Mouse (Mus musculus) c-Kit-positive CD71-positive TER-119-negative erythroid progenitor cells, embryonic 14.5 days (primary cell): Measurements from ENCODE around the gene Srrm3.

Experiments used
- DNase-seq: peaks from one replicate; pipeline ENCODE4 v3.0.0-alpha.2; 2013; ENCODE audit warnings: low read depth

Gene Srrm3

GRCm38 (mm10) chr5:135806555-135807262 lies at the start of gene Srrm3:
Gene Srrm3, plus strand, starts transcription at chr5:135806890.
- peak; percentile 86 for DNase-seq

GRCm38 (mm10) chr5:135761881-135762280 lies 44.8 kb upstream of the Srrm3 start:
- no peak for DNase-seq

GRCm38 (mm10) chr5:135763526-135763925 lies 43.2 kb upstream of the Srrm3 start:
- DNase-seq = peak; percentile 43

GRCm38 (mm10) chr5:135764971-135765370 lies 41.7 kb upstream of the Srrm3 start:
- DNase-seq = no peak

- DNase-seq = no peak
Observed at GRCm38 (mm10) chr5:135772519-135772918, 34.2 kb upstream of the Srrm3 start.

- no peak for DNase-seq
Observed at GRCm38 (mm10) chr5:135776546-135776945, 30.1 kb upstream of the Srrm3 start.

- DNase-seq = no peak
Observed at GRCm38 (mm10) chr5:135777796-135778470, 28.8 kb upstream of the Srrm3 start, which contains the start of gene Styxl1. Gene Styxl1, minus strand, starts transcription at chr5:135778385.

- peak; percentile 100 for DNase-seq
Observed at GRCm38 (mm10) chr5:135778471-135779445, 27.9 kb upstream of the Srrm3 start, which contains the start of gene Mdh2. Gene Mdh2, plus strand, starts transcription at chr5:135778480.

GRCm38 (mm10) chr5:135780331-135780730 lies 26.4 kb upstream of the Srrm3 start:
- no peak for DNase-seq

GRCm38 (mm10) chr5:135782901-135783300 lies 23.8 kb upstream of the Srrm3 start:
- no peak for DNase-seq

- peak; percentile 51 for DNase-seq
Observed at GRCm38 (mm10) chr5:135793996-135794858, 12.5 kb upstream of the Srrm3 start.

GRCm38 (mm10) chr5:135794859-135795181 lies 11.9 kb upstream of the Srrm3 start:
- no peak for DNase-seq

- DNase-seq = no peak
Observed at GRCm38 (mm10) chr5:135799746-135800145, 6.9 kb upstream of the Srrm3 start.

- DNase-seq = no peak
Observed at GRCm38 (mm10) chr5:135800927-135801326, 5.8 kb upstream of the Srrm3 start.

GRCm38 (mm10) chr5:135802641-135803040 lies 4.0 kb upstream of the Srrm3 start:
- no peak for DNase-seq

GRCm38 (mm10) chr5:135803135-135803534 lies 3.6 kb upstream of the Srrm3 start:
- no peak for DNase-seq

- no peak for DNase-seq
Observed at GRCm38 (mm10) chr5:135803676-135804075, 3.0 kb upstream of the Srrm3 start.

GRCm38 (mm10) chr5:135804735-135805134 lies 2.0 kb upstream of the Srrm3 start:
- DNase-seq = no peak

GRCm38 (mm10) chr5:135807263-135807637 lies 560 bp downstream of the Srrm3 start:
- DNase-seq = no peak

- DNase-seq = no peak
Observed at GRCm38 (mm10) chr5:135812991-135813390, 6.3 kb downstream of the Srrm3 start.

- DNase-seq = no peak
Observed at GRCm38 (mm10) chr5:135818491-135818890, 11.8 kb downstream of the Srrm3 start.
